1 mouse cellular context compared by ENCODE assay signal in the genomic region with DNA sequence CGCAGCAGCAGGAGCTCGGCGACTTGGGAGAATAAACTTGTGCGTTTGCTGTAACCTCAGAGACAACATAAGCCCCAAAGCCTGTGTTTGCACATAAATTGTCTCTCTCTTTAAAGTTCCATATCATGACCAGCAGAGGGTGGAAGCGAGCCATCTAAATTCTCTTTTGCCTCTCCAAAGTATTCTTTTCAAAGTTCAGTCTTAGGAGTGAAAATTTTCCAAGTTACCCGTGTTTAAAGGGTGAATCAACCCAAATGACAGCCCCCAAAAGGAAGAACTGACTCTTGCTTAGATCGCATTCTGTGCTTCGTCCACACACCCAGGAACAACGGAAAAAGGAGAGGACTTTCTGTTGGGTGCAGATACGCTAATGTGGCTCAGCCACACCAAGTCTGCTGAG.
TF ChIP-seq lines count a peak whose summit lies in the region.

No protein-coding gene starts in this region.

TF ChIP-seq in MEL, 35 proteins besides CTCF, POLR2A, EP300 and RAD21 (continued from another document):
- TF ChIP-seq KAT2A (conservative IDR thresholded peaks at IDR 0.05; ENCODE audit: low read depth, low read length) (no peak), USF1 (IDR thresholded peaks at IDR 0.05; ENCODE audit: low read depth, low read length) (no peak)
